Comparison of ENCODE assay signal across 23 mouse cellular contexts in the genomic region with DNA sequence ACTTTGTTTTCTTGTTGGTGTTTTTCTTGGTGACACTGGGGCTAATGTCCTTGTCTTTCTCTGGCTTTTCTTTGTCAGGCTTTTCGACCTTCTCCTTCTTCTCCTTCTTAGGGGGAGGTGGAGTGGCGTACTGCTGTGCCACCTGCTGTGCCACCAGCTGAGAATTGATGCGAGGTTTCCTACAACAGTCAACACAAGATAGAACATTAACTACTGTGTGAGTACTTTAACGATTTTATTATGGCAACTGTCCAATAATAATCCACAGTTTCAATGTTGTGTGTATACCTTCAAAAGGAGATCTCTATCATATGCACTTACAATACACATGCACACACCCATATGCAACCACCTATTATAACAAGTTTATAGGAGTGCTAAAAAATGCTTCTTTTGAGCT. TPM values are rescaled to one million over a fixed set of nuclear protein-coding genes. Genes with fewer than 3 reads are reported as not detected.
DNase-seq lines count a peak whose midpoint lies in the region; ATAC-seq and TF ChIP-seq lines count a peak whose summit lies in the region.
"Had no signal": no experiment of that assay in that cellular context is flagged by ENCODE, and none has a peak within 500 bp of the region (broad histone marks: within the 10 kb centered on the region; RNA-seq: fewer than 3 reads in every experiment).

No protein-coding gene starts in this region.

- H3K9me3 ChIP-seq in forebrain, embryonic 11.5 days (ENCODE audit: control insufficient read depth, low read length), result no peaks in the 10 kb centered on the region
- H3K9me3 ChIP-seq in forebrain, embryonic 10.5 days, result no peaks in the 10 kb centered on the region
- no peaks in the 10 kb centered on the region for H3K9me3 ChIP-seq in liver, embryonic 16.5 days (replicated peaks; ENCODE audit: control insufficient read depth, low read length)
- no peaks in the 10 kb centered on the region for H3K9me3 ChIP-seq in liver, postnatal 0 days (ENCODE audit: low read length)
- H3K9me3 ChIP-seq: embryonic facial prominence, embryonic 15.5 days; heart, embryonic 12.5 days; kidney, embryonic 15.5 days; limb, embryonic 13.5 days; neural tube, embryonic 12.5 days had no signal

- H3K36me3 ChIP-seq in forebrain, embryonic 11.5 days (ENCODE audit: control insufficient read depth, insufficient read depth, low read length), result no peaks in the 10 kb centered on the region
- H3K36me3 ChIP-seq in forebrain, embryonic 10.5 days (replicated peaks), result peaks cover 16% of the 10 kb centered on the region
- no peaks in the 10 kb centered on the region for H3K36me3 ChIP-seq in kidney, adult 2 months (ENCODE audit: control insufficient read depth, insufficient read depth, low read length)
- H3K36me3 ChIP-seq in liver, embryonic 16.5 days (ENCODE audit: control insufficient read depth, insufficient read depth), result no peaks in the 10 kb centered on the region; the same call in 1 of the 2 replicates
- 0 out of 2 replicates have a peak, but pooled peaks cover 3% of the 10 kb centered on the region for H3K36me3 ChIP-seq in liver, postnatal 0 days (replicated peaks; ENCODE audit: insufficient read depth, low read length)
- H3K36me3 ChIP-seq: embryonic facial prominence, embryonic 15.5 days had no signal

- H3K4me3 ChIP-seq in forebrain, embryonic 11.5 days (ENCODE audit: low read depth, low read length), result no peak overlapping the region
- no peak overlapping the region for H3K4me3 ChIP-seq in forebrain, embryonic 10.5 days
- H3K4me3 ChIP-seq in kidney, adult 2 months (ENCODE audit: insufficient read depth, low read depth, low read length), result no peak overlapping the region
- no peak overlapping the region for H3K4me3 ChIP-seq in liver, embryonic 16.5 days (ENCODE audit: low read depth, low read length)
- H3K4me3 ChIP-seq in liver, postnatal 0 days (ENCODE audit: low read depth, low read length), result no peak overlapping the region
- H3K4me3 ChIP-seq: embryonic facial prominence, embryonic 15.5 days; heart, embryonic 12.5 days; kidney, embryonic 15.5 days; limb, embryonic 13.5 days; neural tube, embryonic 12.5 days had no signal

- WGBS in forebrain, embryonic 11.5 days, result 47% methylated on average over 4 of the region's 4 CpGs
- 59% methylated on average over 4 of the region's 4 CpGs for whole genome bisulfite sequencing in forebrain, embryonic 10.5 days
- 26% methylated on average over 4 of the region's 4 CpGs for WGBS in kidney, adult 2 months
- 60% methylated on average over 4 of the region's 4 CpGs for WGBS in liver, embryonic 16.5 days (ENCODE audit: insufficient replicate concordance)
- WGBS in liver, postnatal 0 days (ENCODE audit: insufficient replicate concordance), result 51% methylated on average over 4 of the region's 4 CpGs

- H3K27me3 ChIP-seq in forebrain, embryonic 11.5 days (ENCODE audit: control insufficient read depth, insufficient read depth, low read length), result no peaks in the 10 kb centered on the region
- H3K27me3 ChIP-seq in forebrain, embryonic 10.5 days (ENCODE audit: poor library complexity, severe bottlenecking), result no peaks in the 10 kb centered on the region
- no peaks in the 10 kb centered on the region for H3K27me3 ChIP-seq in kidney, adult 2 months (replicated peaks; ENCODE audit: control insufficient read depth, insufficient read depth, low read length)
- H3K27me3 ChIP-seq in liver, embryonic 16.5 days (ENCODE audit: control insufficient read depth, insufficient read depth, low read depth, low read length), result no peaks in the 10 kb centered on the region
- no peaks in the 10 kb centered on the region for H3K27me3 ChIP-seq in liver, postnatal 0 days (ENCODE audit: insufficient read depth, low read length)
- H3K27me3 ChIP-seq: embryonic facial prominence, embryonic 15.5 days; heart, embryonic 12.5 days; kidney, embryonic 15.5 days; limb, embryonic 13.5 days; neural tube, embryonic 12.5 days had no signal

- no peak overlapping the region for H3K4me2 ChIP-seq in forebrain, embryonic 11.5 days (ENCODE audit: low read depth, low read length, severe bottlenecking)
- H3K4me2 ChIP-seq in liver, embryonic 16.5 days (ENCODE audit: low read depth, low read length), result no peak overlapping the region
- H3K4me2 ChIP-seq in liver, postnatal 0 days (ENCODE audit: low read depth, low read length), result no peak overlapping the region
- H3K4me2 ChIP-seq: embryonic facial prominence, embryonic 15.5 days; heart, embryonic 12.5 days; kidney, embryonic 15.5 days; limb, embryonic 13.5 days; neural tube, embryonic 12.5 days had no signal

- TF ChIP-seq EP300 in liver, postnatal 0 days (IDR thresholded peaks at IDR 0.05; ENCODE audit: low read depth), result no peak

- peak; percentile 24; the same call in 1 of the 2 replicates for ATAC-seq in forebrain, embryonic 11.5 days (replicated peaks; ENCODE audit: low FRiP score)
- ATAC-seq in liver, embryonic 16.5 days (ENCODE audit: low read depth), result peak; percentile 41; the same call in 1 of the 2 replicates
- peak; percentile 82 for ATAC-seq in liver, postnatal 0 days

- no peak for TF ChIP-seq POLR2A in kidney, adult 2 months (IDR thresholded peaks at IDR 0.05; ENCODE audit: low read depth, low read length)

- H3K27ac ChIP-seq in forebrain, embryonic 11.5 days (ENCODE audit: low read depth, low read length), result no peak overlapping the region
- no peak overlapping the region for H3K27ac ChIP-seq in forebrain, embryonic 10.5 days
- H3K27ac ChIP-seq in kidney, adult 2 months (ENCODE audit: insufficient read depth, low read depth, low read length), result peak overlapping the region; percentile 52; the same call in 1 of the 2 replicates
- no peak overlapping the region for H3K27ac ChIP-seq in liver, embryonic 16.5 days (ENCODE audit: low read length)
- H3K27ac ChIP-seq in liver, postnatal 0 days (ENCODE audit: low read depth), result peak overlapping the region; percentile 2; the same call in 1 of the 2 replicates
- H3K27ac ChIP-seq: embryonic facial prominence, embryonic 15.5 days; kidney, embryonic 15.5 days; limb, embryonic 13.5 days; neural tube, embryonic 12.5 days had no signal

- TF ChIP-seq CTCF in kidney, adult 2 months (conservative IDR thresholded peaks at IDR 0.05; ENCODE audit: insufficient read depth, insufficient read length, low read depth, low read length), result no peak
- TF ChIP-seq CTCF in liver, postnatal 0 days (IDR thresholded peaks at IDR 0.05; ENCODE audit: low read depth), result no peak

- H3K4me1 ChIP-seq in forebrain, embryonic 11.5 days (replicated peaks; ENCODE audit: control insufficient read depth, insufficient read depth, low read length), result peaks cover 6% of the 10 kb centered on the region; the same call in 1 of the 2 replicates
- H3K4me1 ChIP-seq in forebrain, embryonic 10.5 days, result peaks cover 28% of the 10 kb centered on the region
- peaks cover 11% of the 10 kb centered on the region for H3K4me1 ChIP-seq in kidney, adult 2 months (ENCODE audit: control insufficient read depth, insufficient read depth, low read length)
- peaks cover 20% of the 10 kb centered on the region for H3K4me1 ChIP-seq in liver, embryonic 16.5 days (ENCODE audit: control insufficient read depth, low read depth, low read length)
- peaks cover 25% of the 10 kb centered on the region for H3K4me1 ChIP-seq in liver, postnatal 0 days (ENCODE audit: insufficient read depth)
- H3K4me1 ChIP-seq: kidney, embryonic 15.5 days had no signal

- no peak for DNase-seq in forebrain, embryonic 11.5 days (ENCODE audit: low spot score)
- DNase-seq in forebrain, embryonic 10.5 days (ENCODE audit: extremely low spot score, low spot score), result no peak
- DNase-seq in kidney, adult 2 months, result peak; percentile 39
- no peak for DNase-seq in kidney, postnatal 10 days
- no peak for DNase-seq in liver
- no peak for DNase-seq in liver, postnatal 0 days
- no peak for DNase-seq in lung, postnatal 36 days
- DNase-seq: adrenal gland, postnatal 25 days; cerebellum, adult 9-11 months; gastrocnemius, postnatal 14 days; heart, adult 18-20 months; heart, postnatal 10 days; kidney, postnatal 4 days; lung, adult 2 months; lung, postnatal 14 days; thymus, adult 18-20 months; thymus, postnatal 36 days had no signal

- no peak overlapping the region for H3K9ac ChIP-seq in forebrain, embryonic 11.5 days (ENCODE audit: low read length)
- H3K9ac ChIP-seq in liver, embryonic 16.5 days (ENCODE audit: low read depth, low read length), result no peak overlapping the region
- no peak overlapping the region for H3K9ac ChIP-seq in liver, postnatal 0 days (replicated peaks)
- H3K9ac ChIP-seq: embryonic facial prominence, embryonic 15.5 days; heart, embryonic 12.5 days; kidney, embryonic 15.5 days; limb, embryonic 13.5 days; neural tube, embryonic 12.5 days had no signal

RNA-seq across cellular contexts. Expression of a gene that starts 54.2 kb away (rescaled TPM):
- polyA plus RNA-seq in forebrain, embryonic 11.5 days (2014; fragmentation: Nextera tagmentation; extraction: Ambion mirVana), result 11.3 and 11.4 TPM in 2 replicates
- polyA plus RNA-seq in forebrain, embryonic 10.5 days (2016; fragmentation: Nextera tagmentation; extraction: Ambion mirVana), result 11.9 and 12.8 TPM in 2 replicates
- polyA plus RNA-seq in kidney, adult 2 months (2012; rRNA removed), result 19.4 and 23.0 TPM in 2 replicates
- 3.6 and 4.6 TPM in 2 replicates for polyA plus RNA-seq in liver, embryonic 16.5 days (2015; fragmentation: Nextera tagmentation; extraction: Ambion mirVana)
- 5.8 and 6.7 TPM in 2 replicates for polyA plus RNA-seq in liver, postnatal 0 days (2015; fragmentation: Nextera tagmentation; extraction: Ambion mirVana)

Comparison
In these comparisons a context has a peak if more than half of its experiments do, and no peak if none do; other contexts are left out.
1. H3K27ac ChIP-seq: peak in kidney, adult 2 months (single experiment) and liver, postnatal 0 days (single experiment); none in forebrain, embryonic 11.5 days (single experiment), forebrain, embryonic 10.5 days (single experiment) and liver, embryonic 16.5 days (single experiment).
2. ATAC-seq: peak in every context shown above with its lines; median percentile 82 in liver, postnatal 0 days; 41 in liver, embryonic 16.5 days; 24 in forebrain, embryonic 11.5 days.